Mouse (Mus musculus) thymus, adult 18-20 months (tissue): ENCODE data around the gene Nxph3.

ENCODE experiments used
- DNase-seq, 2 experiments: peaks; one replicate each; pipeline ENCODE4 v3.0.0; 2022; ENCODE audit warnings: mixed read lengths in 2 of 2

Gene Nxph3

DNA sequence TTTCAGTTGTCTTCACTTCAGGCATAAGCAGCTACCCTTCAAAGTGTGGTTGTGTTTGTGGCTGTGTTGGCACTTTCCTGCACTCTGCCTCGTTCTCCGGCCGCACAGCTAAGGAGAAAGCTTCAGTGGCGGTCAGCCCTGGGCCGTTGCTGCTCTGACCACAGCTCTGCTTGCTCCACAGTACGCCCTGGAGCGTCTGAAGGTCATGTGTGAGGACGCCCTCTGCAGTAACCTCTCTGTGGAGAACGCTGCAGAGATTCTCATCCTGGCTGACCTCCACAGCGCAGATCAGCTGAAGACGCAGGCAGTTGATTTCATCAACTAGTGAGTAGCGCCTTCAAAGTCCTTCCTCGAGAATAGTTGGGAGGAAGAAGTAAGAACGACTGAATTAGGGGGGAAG lies 24.3 kb downstream of the Nxph3 start:
- DNase-seq = no peak

DNA sequence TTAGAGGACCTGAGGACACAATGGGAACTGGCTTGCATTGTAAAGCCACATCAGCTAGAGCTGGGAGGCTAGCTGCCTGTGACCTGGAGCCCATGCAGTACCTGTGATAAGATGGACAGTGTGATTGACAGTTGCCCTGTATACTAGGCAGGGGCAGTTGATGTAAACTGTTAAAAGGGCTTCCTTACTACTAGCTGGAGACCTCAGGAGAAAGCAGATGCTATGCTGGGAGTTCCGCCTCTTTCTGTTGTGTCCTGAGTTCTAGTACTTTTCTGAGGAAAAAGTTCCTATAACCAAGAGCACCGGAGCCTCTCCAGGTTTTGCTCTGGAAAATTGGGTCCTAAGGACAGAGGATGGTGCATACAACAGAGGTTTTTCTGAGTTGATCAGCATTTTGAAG lies 27.1 kb downstream of the Nxph3 start:
- no peak for DNase-seq

DNA sequence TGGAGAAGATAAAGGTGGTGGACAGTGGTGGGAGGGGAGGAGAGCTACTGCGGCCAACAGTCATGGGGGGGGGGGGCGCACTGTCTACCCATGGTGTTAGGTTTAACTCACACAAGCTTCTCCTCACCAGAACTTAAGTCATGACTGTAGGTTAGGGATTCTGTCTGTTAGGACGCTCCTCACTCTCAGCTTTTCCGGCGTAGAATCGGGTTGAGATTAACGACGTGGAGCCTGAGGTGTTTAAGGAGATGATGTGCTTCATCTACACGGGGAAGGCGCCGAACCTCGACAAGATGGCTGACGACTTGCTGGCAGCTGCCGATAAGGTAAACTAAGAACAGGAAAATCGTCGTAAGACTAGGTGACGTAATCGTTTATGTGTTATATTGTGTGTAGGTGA lies 28.7 kb downstream of the Nxph3 start:
- no peak for DNase-seq

DNA sequence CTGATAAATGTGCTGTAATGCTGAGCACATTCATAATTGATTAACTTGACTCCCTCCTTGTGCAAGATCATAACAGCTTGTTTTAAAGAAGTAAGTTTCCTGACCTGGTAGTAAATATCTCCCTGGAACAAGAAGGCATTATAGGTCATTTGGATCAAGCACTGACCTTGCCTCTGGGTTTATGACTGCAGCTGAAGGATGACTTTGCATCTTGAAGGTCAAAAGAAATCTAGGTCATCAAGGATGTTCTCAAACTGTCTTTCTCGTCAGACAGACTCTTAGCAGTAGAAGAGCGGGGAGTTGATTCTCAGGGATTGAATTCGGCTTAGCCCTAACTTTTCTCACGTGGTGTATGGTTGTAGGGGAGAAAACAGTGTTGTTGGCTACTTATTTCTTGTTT lies 33.7 kb downstream of the Nxph3 start:
- DNase-seq = no peak

DNA sequence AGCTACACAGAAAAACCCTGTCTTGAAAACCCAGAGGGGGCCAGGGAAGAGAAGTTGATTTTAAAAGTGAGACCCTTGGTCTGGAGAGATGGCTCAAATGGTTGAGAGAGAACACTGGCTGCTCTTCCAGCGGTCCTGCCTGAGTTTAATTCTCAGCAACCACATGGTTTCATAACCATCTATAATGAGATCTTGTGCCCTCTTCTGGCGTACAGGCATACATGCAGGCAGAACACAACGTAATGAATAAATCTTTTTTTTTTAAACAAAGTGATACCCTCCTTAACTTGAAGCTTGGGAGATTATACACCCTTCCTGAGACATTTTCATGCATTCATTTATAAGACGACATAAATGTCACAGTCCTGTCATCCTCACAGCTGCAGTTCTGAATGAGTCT lies 34.9 kb downstream of the Nxph3 start:
- DNase-seq = no peak

DNA sequence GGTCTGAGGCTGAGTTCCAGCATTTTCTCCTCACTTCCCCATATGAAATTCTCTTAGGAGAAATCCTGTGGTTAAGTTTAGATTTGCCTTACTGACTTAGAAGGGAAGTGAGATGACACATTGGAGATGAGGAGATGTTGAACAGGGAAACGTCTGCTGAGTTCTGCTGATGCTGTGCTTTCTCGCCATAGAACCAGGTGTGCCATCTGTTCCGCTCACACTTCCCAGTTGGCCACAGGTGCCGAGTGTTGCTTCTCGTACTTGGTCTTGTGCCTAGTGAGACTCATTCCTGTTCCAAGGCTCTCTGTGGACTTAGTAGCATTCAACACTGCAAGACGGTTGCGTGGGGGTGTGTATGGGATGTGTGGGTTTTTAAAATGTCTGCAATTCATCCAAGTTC lies 38.0 kb downstream of the Nxph3 start:
- DNase-seq = no peak

DNA sequence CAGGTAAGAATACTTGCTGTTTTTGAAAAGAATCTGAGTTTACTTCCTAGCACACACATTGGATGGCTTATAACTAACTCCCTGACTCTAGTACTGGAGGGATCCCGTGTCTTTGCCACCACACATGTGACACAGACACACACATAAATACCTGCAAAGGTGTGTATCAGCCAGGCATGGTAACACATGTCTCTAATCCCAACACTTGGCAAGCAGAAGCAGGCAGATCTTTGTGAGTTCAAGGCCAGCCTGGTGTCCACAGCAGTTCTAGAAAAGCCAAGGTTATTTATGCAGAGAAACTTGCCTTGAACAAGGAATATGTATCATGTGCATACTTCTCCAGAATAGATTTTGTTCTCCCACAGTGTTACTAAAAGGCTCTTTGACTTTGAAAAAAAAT lies 40.9 kb downstream of the Nxph3 start:
- DNase-seq = no peak

DNA sequence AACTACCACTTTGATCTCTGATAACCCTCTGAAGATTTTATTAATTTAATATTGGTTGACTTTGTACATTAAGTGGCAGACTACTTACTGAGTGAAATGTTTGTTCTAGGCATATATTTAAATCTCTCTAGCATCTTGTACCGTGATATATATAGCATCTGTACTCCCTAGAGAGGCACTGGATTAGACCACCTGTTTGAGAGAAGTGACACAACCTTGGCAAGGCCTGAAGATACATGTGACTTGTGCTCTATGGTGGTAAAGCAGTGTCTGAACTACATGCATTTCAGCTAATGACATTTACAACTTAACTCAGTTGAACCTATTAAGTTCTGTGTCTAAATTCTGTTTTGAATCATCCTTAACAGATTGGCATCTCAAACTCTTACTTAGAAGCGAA lies 41.4 kb downstream of the Nxph3 start:
- no peak for DNase-seq

DNA sequence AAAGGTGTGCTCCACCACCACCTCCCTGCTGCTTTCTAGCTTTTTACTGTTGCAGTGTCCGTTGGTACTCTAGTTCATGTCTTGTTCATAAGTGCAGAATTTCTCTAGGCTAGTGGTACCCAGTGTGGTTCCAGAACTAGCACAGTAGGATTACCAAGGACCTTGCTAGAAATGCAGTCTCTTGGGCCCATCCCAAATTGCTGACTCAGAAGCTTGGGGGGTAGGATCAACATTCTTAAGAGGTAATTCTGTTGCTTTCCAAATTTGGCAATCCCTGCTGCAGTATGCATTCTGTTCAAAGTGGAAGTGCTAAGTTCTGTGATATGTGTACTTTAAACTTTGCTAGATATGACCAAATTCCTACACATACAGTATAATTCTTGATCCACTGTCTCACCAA lies 46.6 kb downstream of the Nxph3 start:
- DNase-seq = no peak

DNA sequence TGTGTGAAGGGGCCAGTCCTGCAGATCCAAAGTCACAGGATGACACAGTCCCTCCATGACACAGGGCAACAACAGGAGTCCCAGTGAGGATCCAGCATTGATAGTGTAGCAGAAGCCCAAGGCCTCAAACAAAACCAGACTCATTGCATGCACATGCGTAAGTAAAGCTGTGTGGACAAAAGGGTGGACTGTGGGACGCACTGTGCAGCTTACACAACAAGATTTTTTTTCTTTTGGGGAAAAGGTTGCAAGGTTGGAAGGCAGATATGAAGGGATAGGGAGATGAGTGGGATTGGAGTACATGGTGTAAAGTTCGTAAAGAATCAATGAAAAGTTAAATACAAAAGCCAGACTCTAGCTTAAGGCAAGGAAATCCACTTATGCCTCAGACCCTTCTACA lies 52.2 kb downstream of the Nxph3 start:
- DNase-seq = no peak

DNA sequence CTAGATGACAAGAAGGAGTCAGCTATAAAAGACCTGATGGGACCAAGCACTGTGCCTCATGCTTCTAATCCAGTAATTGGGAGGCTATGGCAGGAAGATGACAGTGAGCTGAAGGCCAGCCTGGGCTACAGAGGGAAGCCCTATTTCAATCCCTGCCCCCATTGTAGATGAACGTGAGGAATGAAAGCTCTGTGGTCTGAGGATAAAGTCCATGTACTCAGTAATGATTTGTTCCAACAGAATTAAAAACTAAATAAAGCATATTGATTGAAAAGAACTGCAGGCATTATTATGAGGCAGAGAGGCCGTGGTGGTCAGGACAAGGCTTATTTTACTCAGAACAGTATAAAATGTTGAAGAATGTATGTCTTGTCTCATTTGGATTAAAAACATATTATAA lies 53.5 kb downstream of the Nxph3 start:
- no peak for DNase-seq
